Mouse (Mus musculus): ENCODE measurements around the gene Rrp36. TPM values are rescaled to one million over a fixed set of nuclear protein-coding genes. Genes with fewer than 3 reads are reported as not detected.
A peak's percentile ranks its signal among the peaks of the same experiment; 100 is the strongest.

Rrp36 gene
- total RNA-seq, 2 experiments from 2014 or later, result 15.8 to 16.8 TPM

DNA sequence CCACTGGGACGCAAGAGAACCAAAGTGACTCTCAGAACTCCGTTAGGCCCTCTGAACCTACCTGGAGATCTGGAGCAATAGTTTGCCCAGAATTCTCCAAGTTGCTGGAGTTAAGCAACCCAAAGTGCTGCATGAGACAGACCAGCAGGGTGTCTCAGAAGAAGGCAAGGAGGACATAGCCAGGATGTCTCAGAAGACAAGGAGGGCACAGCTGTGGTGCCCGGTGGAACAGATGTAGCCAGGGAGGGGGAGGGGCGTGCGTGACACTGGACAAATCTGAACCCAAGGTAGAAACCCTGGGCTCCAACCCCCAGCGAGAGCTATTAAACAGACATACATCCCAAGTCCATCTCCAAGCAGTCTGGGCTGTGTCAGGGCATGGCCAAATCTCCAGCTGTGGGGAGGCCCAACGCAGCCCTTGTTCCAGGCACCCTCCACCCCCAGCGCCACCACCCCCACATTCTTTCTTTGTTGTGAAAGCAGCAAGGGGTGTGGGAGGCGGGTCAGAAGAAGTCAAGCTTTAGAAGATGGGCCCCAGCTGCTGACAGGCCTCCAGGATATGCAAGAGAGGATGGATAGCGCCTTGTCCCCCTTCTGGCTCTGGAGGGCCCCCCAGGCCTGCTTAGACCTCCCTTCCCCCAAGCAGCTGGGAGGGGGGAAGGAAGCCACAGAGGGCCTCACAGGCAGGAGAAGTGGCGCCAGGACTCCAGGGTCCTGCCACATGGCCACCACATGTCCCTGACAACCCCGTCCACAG lies 44.3 kb downstream of the Rrp36 start:
- no peak for TF ChIP-seq CTCF (conservative IDR thresholded peaks at IDR 0.05)

GRCm38 (mm10) chr17:46628791-46629684 lies 45.1 kb downstream of the Rrp36 start, which contains the start of gene Ptk7:
Gene Ptk7, minus strand, starts transcription at chr17:46629504.
- Histone ChIP-seq H3K4me3 (peak within 1 kb of the TSS; percentile 83), H3K27ac (peak within 1 kb of the TSS; percentile 82)
- no peak for TF ChIP-seq CTCF (conservative IDR thresholded peaks at IDR 0.05)
- DNase-seq (ENCODE audit: low spot score in 2 of 2), result peak; percentile 65 to 75

More for the DNA sequence above, 44.3 kb downstream of the Rrp36 start:
- no peak for DNase-seq (ENCODE audit: low spot score in 2 of 2)
- H3K4me3 ChIP-seq, result peak overlapping the region; percentile 83
- H3K27ac ChIP-seq, result peak overlapping the region; percentile 51; the same call in 1 of the 2 replicates

DNA sequence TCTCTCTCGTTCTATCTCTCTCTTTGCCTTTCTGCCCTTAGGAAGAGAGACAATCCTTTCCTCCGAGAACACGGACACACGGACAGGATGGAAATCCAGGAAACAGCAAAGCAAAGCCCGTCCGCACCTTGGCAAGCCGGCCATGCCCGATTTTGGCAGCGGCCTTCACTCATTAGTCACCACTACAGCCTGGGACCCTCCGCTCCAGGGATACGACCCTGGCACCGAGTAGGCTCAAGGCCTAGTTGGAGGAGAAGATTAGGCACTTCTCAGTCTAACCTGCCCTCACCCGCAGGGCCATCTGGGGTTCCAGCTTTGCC lies 45.7 kb downstream of the Rrp36 start:
- DNase-seq (ENCODE audit: low spot score in 2 of 2), result no peak
- Histone ChIP-seq H3K27ac (peak overlapping the region; percentile 82), H3K4me3 (peak overlapping the region; percentile 83)
- no peak for TF ChIP-seq CTCF (conservative IDR thresholded peaks at IDR 0.05)

DNA sequence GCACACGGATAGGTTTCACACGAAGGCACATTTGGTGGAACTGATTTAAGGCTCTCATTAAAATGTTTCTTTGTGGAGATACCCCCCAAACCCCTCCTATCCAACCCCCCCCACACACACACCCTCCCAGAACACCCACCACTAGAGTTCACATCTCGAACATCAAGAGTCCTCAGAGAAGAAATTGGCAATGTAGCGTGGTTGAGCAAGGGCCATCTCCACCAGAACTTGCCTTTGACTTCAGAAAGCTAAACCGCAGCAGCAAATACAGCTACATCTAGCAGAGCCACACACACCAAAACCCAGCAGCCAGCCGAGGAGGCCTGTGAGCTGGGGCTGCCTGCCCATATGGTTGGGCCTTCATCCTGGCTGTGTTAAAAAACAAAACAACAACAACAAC lies 46.7 kb downstream of the Rrp36 start:
- no peak overlapping the region for H3K27ac ChIP-seq
- H3K4me3 ChIP-seq, result no peak overlapping the region
- DNase-seq (ENCODE audit: low spot score in 2 of 2), result no peak
- TF ChIP-seq CTCF (conservative IDR thresholded peaks at IDR 0.05), result no peak

- Histone ChIP-seq H3K27ac (no peak overlapping the region), H3K4me3 (no peak overlapping the region)
- no peak for DNase-seq (ENCODE audit: low spot score in 2 of 2)
- no peak for TF ChIP-seq CTCF (conservative IDR thresholded peaks at IDR 0.05)
Observed at GRCm38 (mm10) chr17:46624598-46624997, 49.6 kb downstream of the Rrp36 start.

- peak; percentile 29 for TF ChIP-seq CTCF (conservative IDR thresholded peaks at IDR 0.05)
- Histone ChIP-seq H3K4me3 (no peak overlapping the region), H3K27ac (no peak overlapping the region)
- DNase-seq (ENCODE audit: low spot score in 2 of 2), result no peak
Observed at GRCm38 (mm10) chr17:46623819-46624557, 50.2 kb downstream of the Rrp36 start.

GRCm38 (mm10) chr17:46622269-46622668 lies 51.9 kb downstream of the Rrp36 start:
- Histone ChIP-seq H3K27ac (no peak overlapping the region), H3K4me3 (no peak overlapping the region)
- TF ChIP-seq CTCF (conservative IDR thresholded peaks at IDR 0.05), result no peak
- DNase-seq (ENCODE audit: low spot score in 2 of 2), result no peak

- Histone ChIP-seq H3K27ac (peak overlapping the region; percentile 55; the same call in 1 of the 2 replicates), H3K4me3 (no peak overlapping the region; the same call in 1 of the 2 replicates)
- no peak for TF ChIP-seq CTCF (conservative IDR thresholded peaks at IDR 0.05)
- peak; percentile 55 to 61 for DNase-seq (ENCODE audit: low spot score in 2 of 2)
Observed at GRCm38 (mm10) chr17:46621324-46621723, 52.8 kb downstream of the Rrp36 start.

DNA sequence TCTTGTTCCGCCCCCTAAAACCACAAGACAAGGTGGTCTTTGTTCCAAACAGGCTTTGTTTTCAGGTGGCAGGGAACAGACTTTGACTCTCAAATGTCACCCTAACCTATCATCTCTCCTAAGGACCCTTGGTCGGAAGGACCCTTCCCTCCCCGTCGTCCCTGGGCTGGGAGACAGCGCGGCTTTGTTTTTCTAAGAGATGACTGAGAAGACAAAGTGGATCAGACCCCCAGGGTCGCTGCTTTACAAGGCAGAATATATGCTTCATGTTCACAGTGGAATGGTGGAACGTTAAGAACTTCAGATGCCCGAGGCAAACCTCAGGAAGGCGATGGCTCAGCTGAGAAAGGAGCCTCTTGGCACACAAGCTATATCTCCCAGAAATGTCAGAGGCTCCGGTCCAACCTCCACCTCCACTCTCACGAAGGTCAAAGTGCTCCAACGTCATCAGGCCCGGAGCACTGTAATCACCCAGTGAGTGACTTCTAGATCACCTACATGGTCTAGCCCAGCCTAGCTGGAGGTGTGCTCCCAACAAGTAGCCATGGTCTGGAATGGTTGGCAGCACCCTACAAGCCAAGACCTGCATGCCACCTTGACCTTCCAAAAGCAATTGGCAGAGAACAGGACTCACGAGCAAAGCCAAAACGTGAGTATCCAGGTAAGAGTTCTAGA lies 54.3 kb downstream of the Rrp36 start:
- Histone ChIP-seq H3K4me3 (no peak overlapping the region), H3K27ac (0 out of 2 replicates have a peak overlapping the region, but pooled peaks have one; percentile 32)
- no peak for DNase-seq (ENCODE audit: low spot score in 2 of 2)
- TF ChIP-seq CTCF (conservative IDR thresholded peaks at IDR 0.05), result no peak

DNA sequence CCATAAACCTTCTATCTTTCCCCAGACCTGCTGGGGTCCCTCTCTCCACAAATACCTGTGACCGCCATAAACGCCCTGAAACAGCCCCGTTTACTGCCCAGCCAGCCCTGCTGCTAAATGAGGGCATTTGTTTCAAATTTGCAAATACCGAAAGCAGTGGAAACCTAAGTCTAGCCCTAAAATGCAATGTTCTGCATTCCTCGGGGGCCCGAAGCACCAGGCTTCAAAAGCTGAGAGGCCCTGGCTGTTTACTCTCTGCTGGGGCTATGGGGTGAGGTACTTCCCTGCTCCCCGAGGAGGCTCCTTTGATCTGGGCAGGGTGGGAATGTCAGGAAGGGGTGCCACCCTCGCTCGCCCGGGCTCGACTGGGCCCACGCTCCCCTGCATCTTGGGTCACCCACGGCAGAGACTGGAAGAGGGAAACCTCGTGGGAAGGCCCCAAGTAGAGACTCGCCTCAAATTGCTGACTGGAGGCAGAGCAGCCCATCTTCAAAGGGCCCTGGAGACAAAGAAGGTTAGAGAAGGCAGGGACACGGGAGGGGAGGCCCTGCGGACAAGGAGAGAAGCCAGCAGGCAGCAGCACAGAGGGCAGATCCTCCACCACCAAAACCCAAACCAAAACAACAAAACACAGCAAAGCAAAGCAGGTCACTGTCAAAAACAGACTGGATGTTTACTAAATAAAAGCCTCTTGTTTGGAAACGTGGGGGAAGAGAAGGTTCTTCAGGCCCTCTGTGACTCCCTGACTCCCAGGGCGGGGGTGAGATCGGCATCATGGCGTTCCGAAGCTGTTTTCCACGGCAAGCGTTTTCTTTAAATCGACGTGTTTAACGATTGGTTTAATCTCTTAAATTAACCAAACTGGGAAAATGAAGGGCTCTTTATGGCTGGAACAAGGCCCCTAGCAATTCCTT lies 55.1 kb downstream of the Rrp36 start:
- TF ChIP-seq CTCF (conservative IDR thresholded peaks at IDR 0.05), result no peak
- DNase-seq (ENCODE audit: low spot score in 2 of 2), result no peak
- peak overlapping the region; percentile 32; the same call in 1 of the 2 replicates for H3K27ac ChIP-seq

GRCm38 (mm10) chr17:46618394-46618768 lies 55.8 kb downstream of the Rrp36 start:
- H3K27ac ChIP-seq, result 0 out of 2 replicates have a peak overlapping the region, but pooled peaks have one; percentile 7
- no peak for TF ChIP-seq CTCF (conservative IDR thresholded peaks at IDR 0.05)
- H3K4me3 ChIP-seq, result no peak overlapping the region
- DNase-seq (ENCODE audit: low spot score in 2 of 2), result no peak

More for the DNA sequence above, 55.1 kb downstream of the Rrp36 start:
- H3K4me3 ChIP-seq, result no peak overlapping the region
